Mouse (Mus musculus): ENCODE measurements at regions not wholly inside any gene's neighbourhood (a gene's known extent, or its start where the extent isn't known, plus 50 kb on each side); places are given as distances from the start of the nearest gene placed in this dataset.

- no peak for TF ChIP-seq CTCF (IDR thresholded peaks at IDR 0.05; ENCODE audit: low read depth)
- no peak for TF ChIP-seq EP300 (IDR thresholded peaks at IDR 0.05; ENCODE audit: low read depth)
- no peaks in the 10 kb centered on the region for H3K36me3 ChIP-seq (replicated peaks; ENCODE audit: control insufficient read depth, insufficient read depth, low read depth)
- no peaks in the 10 kb centered on the region for H3K9me3 ChIP-seq (ENCODE audit: control insufficient read depth, low read length)
- H3K4me3 ChIP-seq (ENCODE audit: insufficient read depth in 1 of 2, low read depth in 2 of 2, low read length in 2 of 2) = no peak overlapping the region
- H3K4me1 ChIP-seq (replicated peaks; ENCODE audit: control insufficient read depth in 2 of 2, insufficient read depth in 2 of 2, low read length in 1 of 2) = peaks cover 0 to 5% of the 10 kb centered on the region in 2 experiments; a peak in 1 of 4 replicates
- H3K27ac ChIP-seq = no peak overlapping the region
- DNase-seq (ENCODE audit: low read depth in 3 of 3, low spot score in 3 of 3) (no peak), ATAC-seq (ENCODE audit: insufficient read depth) (no peak)
- no peak overlapping the region for H3K9ac ChIP-seq (replicated peaks)
- H3K27me3 ChIP-seq (ENCODE audit: control insufficient read depth, insufficient read depth, low read length) = no peaks in the 10 kb centered on the region
- no peak overlapping the region for H3K4me2 ChIP-seq (ENCODE audit: low read depth)
- WGBS (ENCODE audit: insufficient replicate concordance) = 62% methylated on average over 21 of the region's 21 CpGs
Observed at GRCm38 (mm10) chr13:97514421-97515066, 245.9 kb downstream of the Gm10260 start.

- H3K36me3 ChIP-seq (replicated peaks; ENCODE audit: control insufficient read depth, insufficient read depth, low read depth) = no peaks in the 10 kb centered on the region
- TF ChIP-seq EP300 (IDR thresholded peaks at IDR 0.05; ENCODE audit: low read depth) (no peak), CTCF (IDR thresholded peaks at IDR 0.05; ENCODE audit: low read depth) (no peak)
- no peak overlapping the region for H3K4me3 ChIP-seq (ENCODE audit: insufficient read depth in 1 of 2, low read depth in 2 of 2, low read length in 2 of 2)
- no peak overlapping the region for H3K27ac ChIP-seq
- WGBS (ENCODE audit: insufficient replicate concordance) = 43% methylated on average over 4 of the region's 4 CpGs
- no peak overlapping the region for H3K9ac ChIP-seq (replicated peaks)
- ATAC-seq (ENCODE audit: insufficient read depth) (no peak), DNase-seq (ENCODE audit: low read depth in 3 of 3, low spot score in 3 of 3) (no peak)
- H3K9me3 ChIP-seq (ENCODE audit: control insufficient read depth, low read length) = no peaks in the 10 kb centered on the region
- no peak overlapping the region for H3K4me2 ChIP-seq (ENCODE audit: low read depth)
- H3K4me1 ChIP-seq (replicated peaks; ENCODE audit: control insufficient read depth in 2 of 2, insufficient read depth in 2 of 2, low read length in 1 of 2) = peaks cover 0 to 5% of the 10 kb centered on the region in 2 experiments; a peak in 1 of 4 replicates
- no peaks in the 10 kb centered on the region for H3K27me3 ChIP-seq (ENCODE audit: control insufficient read depth, insufficient read depth, low read length)
Observed at GRCm38 (mm10) chr13:97512521-97512920, 247.9 kb downstream of the Gm10260 start.

GRCm38 (mm10) chr13:97510431-97511261 lies 249.8 kb downstream of the Gm10260 start:
- H3K9me3 ChIP-seq (ENCODE audit: control insufficient read depth, low read length) = no peaks in the 10 kb centered on the region
- TF ChIP-seq CTCF (IDR thresholded peaks at IDR 0.05; ENCODE audit: low read depth) = no peak
- no peak for TF ChIP-seq EP300 (IDR thresholded peaks at IDR 0.05; ENCODE audit: low read depth)
- H3K9ac ChIP-seq (replicated peaks) = no peak overlapping the region
- no peaks in the 10 kb centered on the region for H3K36me3 ChIP-seq (replicated peaks; ENCODE audit: control insufficient read depth, insufficient read depth, low read depth)
- no peak for DNase-seq (ENCODE audit: low read depth in 3 of 3, low spot score in 3 of 3)
- no peaks in the 10 kb centered on the region for H3K27me3 ChIP-seq (ENCODE audit: control insufficient read depth, insufficient read depth, low read length)
- H3K4me1 ChIP-seq (replicated peaks; ENCODE audit: control insufficient read depth in 2 of 2, insufficient read depth in 2 of 2, low read length in 1 of 2) = peaks cover 0 to 5% of the 10 kb centered on the region in 2 experiments; a peak in 1 of 4 replicates
- no peak for ATAC-seq (ENCODE audit: insufficient read depth)
- H3K27ac ChIP-seq = no peak overlapping the region
- no peak overlapping the region for H3K4me2 ChIP-seq (ENCODE audit: low read depth)
- 15% methylated on average over 10 of the region's 10 CpGs for WGBS (ENCODE audit: insufficient replicate concordance)
- no peak overlapping the region for H3K4me3 ChIP-seq (ENCODE audit: insufficient read depth in 1 of 2, low read depth in 2 of 2, low read length in 2 of 2)

- TF ChIP-seq EP300 (IDR thresholded peaks at IDR 0.05; ENCODE audit: low read depth) (no peak), CTCF (IDR thresholded peaks at IDR 0.05; ENCODE audit: low read depth) (no peak)
- Histone ChIP-seq H3K4me3 (ENCODE audit: insufficient read depth in 1 of 2, low read depth in 2 of 2, low read length in 2 of 2) (no peak overlapping the region), H3K9me3 (ENCODE audit: control insufficient read depth, low read length) (no peaks in the 10 kb centered on the region), H3K36me3 (replicated peaks; ENCODE audit: control insufficient read depth, insufficient read depth, low read depth) (no peaks in the 10 kb centered on the region), H3K27ac (no peak overlapping the region), H3K4me1 (replicated peaks; ENCODE audit: control insufficient read depth in 2 of 2, insufficient read depth in 2 of 2, low read length in 1 of 2) (no peaks in the 10 kb centered on the region), H3K4me2 (ENCODE audit: low read depth) (no peak overlapping the region), H3K27me3 (ENCODE audit: control insufficient read depth, insufficient read depth, low read length) (no peaks in the 10 kb centered on the region), H3K9ac (replicated peaks) (no peak overlapping the region)
- ATAC-seq (ENCODE audit: insufficient read depth) (no peak), DNase-seq (ENCODE audit: low read depth in 3 of 3, low spot score in 3 of 3) (no peak)
- WGBS (ENCODE audit: insufficient replicate concordance) = 84% methylated on average over 5 of the region's 5 CpGs
Observed at GRCm38 (mm10) chr13:97504949-97505348, 255.5 kb downstream of the Gm10260 start.

All from liver, embryonic 14.5 days (tissue).